Mouse (Mus musculus) ovary, postnatal 10 days (tissue): ENCODE measurements around the gene Tnfrsf12a.

Source experiments
- DNase-seq: peaks from one replicate; pipeline ENCODE4 v3.0.0; 2022; ENCODE audit warnings: low spot score

Tnfrsf12a gene

GRCm38 (mm10) chr17:23680336-23680735 is 3.1 kb upstream of the Tnfrsf12a start:
- DNase-seq, result no peak

- no peak for DNase-seq
Observed at GRCm38 (mm10) chr17:23679127-23679835, 2.0 kb upstream of the Tnfrsf12a start, which contains the start of gene Cldn6. Cldn6 (plus strand) TSS chr17:23679249.

- DNase-seq, result no peak
Observed at GRCm38 (mm10) chr17:23676473-23677031, 716 bp downstream of the Tnfrsf12a start.

- peak; percentile 7 for DNase-seq
Observed at GRCm38 (mm10) chr17:23675564-23676281, 1.5 kb downstream of the Tnfrsf12a start.

DNA sequence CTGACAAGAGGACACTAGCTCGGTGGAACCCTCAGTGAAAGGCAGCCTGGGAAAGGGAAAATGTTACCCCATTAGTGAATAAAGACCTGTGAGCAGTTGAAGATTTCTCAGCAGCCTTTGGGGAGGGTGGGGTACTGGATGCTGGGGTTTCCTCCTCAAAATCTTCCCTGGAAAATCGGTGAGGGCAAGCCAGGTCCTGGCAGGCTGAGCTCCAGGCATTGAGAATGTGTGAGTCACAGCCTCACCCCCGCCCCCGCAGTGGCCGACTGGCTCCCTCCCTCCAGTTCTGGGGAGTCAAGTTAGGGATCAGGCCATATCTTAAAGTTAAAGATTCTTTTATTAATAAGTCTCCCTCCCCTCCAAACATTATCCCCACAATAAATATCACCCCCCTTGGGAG is 2.1 kb downstream of the Tnfrsf12a start:
- peak; percentile 18 for DNase-seq

DNA sequence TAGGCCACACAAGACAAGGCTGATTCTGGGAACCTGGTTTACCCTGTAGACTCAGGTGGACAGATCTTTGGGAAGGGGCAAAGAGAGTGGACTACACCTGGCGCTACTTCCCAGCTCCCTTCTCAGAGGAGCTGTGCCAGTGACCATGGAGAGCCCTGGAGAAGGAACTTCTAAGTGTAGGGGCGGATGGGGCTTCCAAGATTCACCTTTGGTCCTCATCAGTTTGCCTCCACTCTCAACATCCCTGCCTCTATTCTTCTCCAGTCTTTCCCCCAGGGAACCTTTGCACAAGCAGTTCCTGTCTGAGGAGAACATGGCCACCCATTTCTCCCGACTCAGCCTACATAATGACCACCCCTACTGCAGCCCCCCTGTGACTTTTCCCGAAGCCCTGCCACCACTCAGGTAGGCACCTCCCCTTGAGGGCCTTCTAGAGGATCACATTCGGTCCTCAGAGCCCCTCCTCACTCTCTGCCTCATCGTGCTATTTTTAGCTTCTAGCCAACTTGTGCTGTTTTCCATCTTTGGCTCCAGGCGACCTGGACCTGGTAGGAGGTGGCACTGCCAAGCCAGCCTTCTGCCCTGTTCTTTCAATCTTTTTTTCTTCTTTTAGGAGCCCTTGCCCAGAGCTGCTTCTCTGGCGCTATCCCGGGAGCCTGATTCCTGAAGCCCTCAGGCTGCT is 2.9 kb downstream of the Tnfrsf12a start:
- DNase-seq, result no peak

GRCm38 (mm10) chr17:23673424-23674073 is 3.7 kb downstream of the Tnfrsf12a start, which contains the start of the genes Hcfc1r1 and Thoc6:
Hcfc1r1 (plus strand) TSS chr17:23673596.
Thoc6 (minus strand) TSS chr17:23673882.
- DNase-seq, result peak; percentile 78

DNA sequence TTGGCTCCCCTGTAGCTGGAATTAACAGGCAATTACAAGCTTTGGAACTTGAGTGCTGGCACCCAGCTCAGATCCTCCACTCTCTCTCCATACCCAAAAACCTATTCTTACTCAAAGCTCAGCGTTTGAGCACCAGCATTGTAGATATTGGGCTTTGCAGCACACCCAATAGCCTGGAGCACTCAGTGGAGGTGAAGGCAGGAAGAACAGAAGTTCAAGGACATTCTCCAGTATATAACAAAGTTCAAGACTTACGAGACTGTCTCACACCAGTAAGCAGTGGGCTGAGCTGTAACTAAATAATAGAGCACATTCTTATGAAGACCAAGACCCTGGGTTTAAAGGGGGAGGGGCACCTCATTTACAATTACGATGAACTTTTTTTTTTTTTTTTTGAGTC is 4.5 kb downstream of the Tnfrsf12a start:
- no peak for DNase-seq

DNA sequence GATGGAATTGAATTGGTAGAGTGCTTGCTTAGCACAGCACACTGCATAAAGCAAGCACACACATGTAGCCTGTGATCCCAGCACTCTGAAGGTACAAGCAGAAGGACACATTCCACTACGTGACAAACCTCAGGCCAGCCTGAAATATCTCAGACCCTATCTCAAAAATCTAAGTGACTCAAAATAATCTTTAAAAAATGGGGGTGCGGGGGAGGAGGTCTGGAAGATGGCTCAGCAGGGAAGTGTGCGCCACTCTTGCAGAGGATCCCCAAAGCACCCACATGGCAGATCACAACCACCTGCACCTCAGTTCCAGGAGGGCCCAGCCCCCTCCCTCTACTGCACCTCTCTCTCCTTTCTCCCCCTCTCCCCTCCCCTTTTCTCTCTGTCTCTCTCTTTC is 5.7 kb downstream of the Tnfrsf12a start:
- DNase-seq, result no peak

DNA sequence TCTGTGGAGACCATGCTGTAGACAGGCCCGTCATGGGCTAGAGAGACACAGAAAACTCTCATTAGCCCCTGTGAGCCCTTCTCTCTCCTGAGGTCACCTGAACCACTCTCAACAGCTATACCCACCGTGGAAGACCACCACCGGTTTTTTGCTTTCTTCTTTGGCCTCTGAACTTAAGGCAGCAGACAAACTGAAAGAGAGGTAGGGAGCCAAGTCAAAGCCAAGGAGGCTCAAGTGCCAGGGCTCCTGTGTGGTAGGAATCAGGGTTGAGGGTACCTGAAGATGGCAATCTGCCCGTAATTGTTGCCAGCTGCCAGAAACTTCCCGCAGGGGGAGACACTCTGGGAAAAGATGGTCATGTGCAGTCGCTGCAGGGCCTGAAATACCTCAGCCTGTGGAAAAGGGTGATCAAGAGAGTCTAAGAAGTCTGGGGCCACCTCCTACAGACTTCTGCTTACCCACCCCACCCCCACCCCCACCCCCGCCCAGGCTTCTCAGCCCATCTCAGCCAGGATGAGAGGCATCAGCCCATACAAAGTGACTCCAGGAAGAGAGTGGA is 6.7 kb downstream of the Tnfrsf12a start:
- no peak for DNase-seq

- no peak for DNase-seq
Observed at GRCm38 (mm10) chr17:23665511-23665910, 11.8 kb downstream of the Tnfrsf12a start.

DNA sequence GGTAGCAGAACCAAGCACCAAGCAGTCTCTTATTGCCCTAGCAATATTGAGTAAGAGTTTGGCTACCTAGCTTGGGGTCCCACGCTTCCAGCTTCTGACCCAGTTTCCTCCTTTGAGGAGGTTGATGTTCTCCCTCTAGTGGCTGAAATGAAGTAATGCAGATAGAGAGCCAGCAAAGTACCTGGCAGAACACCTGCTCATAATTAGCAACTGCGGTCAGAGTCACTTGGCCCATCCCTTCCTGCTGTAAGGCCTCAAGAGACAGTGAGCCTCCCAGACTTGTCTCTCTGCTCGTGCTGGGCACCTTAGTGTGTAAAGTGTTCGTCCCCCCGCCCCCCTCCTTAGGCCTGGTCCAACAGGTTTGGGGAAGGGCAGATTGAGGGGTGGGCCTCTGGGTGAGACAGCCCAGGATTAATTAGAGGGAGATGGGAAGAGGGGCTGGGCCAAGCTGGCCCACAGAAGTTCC is 12.7 kb downstream of the Tnfrsf12a start:
- DNase-seq, result no peak

GRCm38 (mm10) chr17:23661526-23661925 is 15.7 kb downstream of the Tnfrsf12a start:
- DNase-seq, result peak; percentile 6

GRCm38 (mm10) chr17:23660876-23661200 is 16.4 kb downstream of the Tnfrsf12a start:
- DNase-seq, result no peak

DNA sequence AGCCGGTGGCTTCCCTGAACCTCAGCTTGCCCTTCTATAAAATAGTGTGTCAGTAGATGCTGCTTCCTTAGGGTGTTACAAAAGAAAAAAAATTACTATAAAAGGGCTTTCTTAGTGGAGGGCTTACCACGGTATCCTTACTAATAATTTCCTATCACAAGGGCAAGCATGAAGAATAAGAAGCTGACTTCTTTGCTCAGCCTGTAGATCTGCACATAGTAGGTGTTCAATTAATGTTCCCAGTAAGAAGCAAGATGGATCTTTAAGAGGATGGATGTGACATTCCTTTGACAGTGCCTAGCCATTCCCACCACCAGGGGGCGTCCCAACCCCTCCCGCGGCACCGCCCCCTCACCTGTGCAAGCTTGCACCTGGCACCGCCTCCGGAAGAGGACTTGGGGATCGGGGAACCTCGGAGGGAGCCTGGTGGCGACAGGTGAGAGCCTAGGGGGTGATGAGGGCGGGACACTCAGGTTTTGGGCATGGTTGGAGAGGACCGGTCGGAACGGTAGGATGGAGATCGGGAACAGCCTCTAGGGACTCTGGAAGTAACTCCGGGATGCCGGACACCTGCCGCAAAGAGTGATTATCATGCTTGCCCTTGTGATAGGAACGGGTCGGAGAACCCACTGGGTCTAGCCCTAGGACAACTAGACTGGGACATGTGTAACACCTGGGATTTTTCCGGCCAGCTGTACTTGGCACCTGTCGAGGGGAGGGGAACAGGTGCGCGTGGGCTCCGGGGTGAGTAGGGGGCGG is 17.0 kb downstream of the Tnfrsf12a start, which contains the start of gene Bicdl2:
Gene Bicdl2, plus strand, starts transcription at position 390 of the 759 bp plus-strand sequence.
- peak; percentile 23 for DNase-seq

GRCm38 (mm10) chr17:23658450-23658849 is 18.8 kb downstream of the Tnfrsf12a start:
- no peak for DNase-seq

DNA sequence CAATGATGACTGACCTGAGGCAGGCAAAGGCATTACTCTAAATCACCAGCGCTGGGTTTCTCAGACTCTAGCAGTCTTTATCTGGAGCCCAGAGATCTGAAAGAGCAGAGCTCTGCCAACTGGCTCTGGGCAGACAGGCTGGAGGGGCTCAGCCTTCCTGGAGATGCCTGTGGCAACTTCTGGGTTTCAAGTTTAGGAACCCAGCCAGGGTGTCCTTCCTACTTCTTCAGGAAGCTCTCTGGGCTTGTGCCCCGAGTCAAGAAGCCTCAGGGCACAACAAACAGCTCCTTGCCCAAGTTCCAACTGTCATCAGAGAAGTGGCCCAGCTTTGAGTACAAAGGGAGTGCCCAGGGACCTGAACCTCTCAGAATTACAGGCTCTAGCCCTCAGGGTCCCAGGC is 22.9 kb downstream of the Tnfrsf12a start:
- DNase-seq, result no peak

DNA sequence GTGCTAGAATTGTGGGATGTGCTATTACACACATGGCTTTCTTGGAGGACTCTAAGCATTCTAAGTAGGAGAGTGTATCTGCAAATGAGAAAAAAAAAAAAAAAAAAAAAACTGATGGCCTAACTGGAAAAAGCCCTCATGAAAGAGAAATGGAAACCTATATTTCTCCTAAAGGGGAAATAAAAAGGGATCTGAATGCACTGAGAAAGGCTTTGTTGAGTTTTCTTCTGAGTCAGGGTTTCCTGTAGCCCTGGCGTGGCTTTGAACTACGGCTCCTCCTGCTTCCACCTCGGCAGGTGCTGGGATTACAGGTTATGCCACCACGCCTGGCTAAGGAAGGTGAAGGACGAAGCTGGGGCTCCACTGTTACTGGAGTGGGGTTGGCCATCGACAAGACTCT is 23.3 kb downstream of the Tnfrsf12a start:
- no peak for DNase-seq

DNA sequence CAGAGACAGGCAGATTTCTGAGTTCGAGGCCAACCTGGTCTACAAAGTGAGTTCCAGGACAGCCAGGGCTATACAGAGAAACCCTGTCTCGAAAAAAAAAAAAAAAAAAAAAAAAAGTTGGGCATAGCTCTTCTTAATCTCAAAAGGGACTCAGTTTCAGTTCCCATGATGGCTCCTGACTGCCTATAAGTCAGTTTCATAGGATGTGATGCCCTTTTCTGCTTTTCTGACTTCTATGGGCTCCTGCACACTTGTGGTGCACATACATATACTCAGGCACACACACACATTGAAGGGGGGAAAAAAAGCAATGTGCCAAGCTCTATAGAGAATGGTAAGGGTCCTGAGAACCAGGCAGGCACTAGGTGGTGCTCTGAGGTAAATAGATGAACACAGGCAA is 23.9 kb downstream of the Tnfrsf12a start:
- DNase-seq, result no peak

DNA sequence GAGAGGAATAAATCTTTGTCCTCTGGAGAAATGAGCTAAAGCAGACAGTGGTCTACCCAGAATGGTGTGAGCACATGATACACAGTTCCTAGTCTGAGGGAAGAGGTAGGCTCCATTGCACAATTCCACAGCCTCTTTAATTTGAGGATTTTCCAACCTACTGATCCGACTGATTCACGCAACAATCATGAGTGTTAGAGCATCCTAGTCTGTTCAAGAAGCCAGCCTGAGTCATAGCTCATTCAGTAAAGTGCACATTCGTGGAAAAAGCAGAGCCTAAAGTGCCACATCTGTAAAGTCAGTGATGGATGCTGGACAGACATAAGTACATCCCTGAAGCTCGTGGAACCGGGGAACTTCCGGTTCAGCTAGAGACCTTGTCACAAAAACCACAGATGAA is 25.9 kb downstream of the Tnfrsf12a start:
- no peak for DNase-seq

- no peak for DNase-seq
Observed at GRCm38 (mm10) chr17:23645894-23646293, 31.4 kb downstream of the Tnfrsf12a start.
